Mouse (Mus musculus) brain, embryonic 14.5 days (tissue): ENCODE data around the gene 1700021F07Rik.

Experiments
- CTCF ChIP-seq: fragments of 200-500 bp; IDR thresholded peaks from 2 replicates; pipeline ENCODE4 v1.5.1; 2012; ENCODE audit warnings: inconsistent platforms, mild to moderate bottlenecking, moderate library complexity, borderline replicate concordance; ENCODE audit not compliant: insufficient read depth, insufficient read length; ENCODE audit errors: extremely low read depth
- POLR2A ChIP-seq: fragments of 200-500 bp; IDR thresholded peaks from 2 replicates; pipeline ENCODE4 v1.6.1; 2012; ENCODE audit warnings: mild to moderate bottlenecking, inconsistent platforms, borderline replicate concordance; ENCODE audit not compliant: poor library complexity, insufficient read depth, insufficient read length, severe bottlenecking; ENCODE audit errors: extremely low read depth

GRCm38 (mm10) chr2:173473233-173473632 lies 49.2 kb upstream of the 1700021F07Rik start:
- TF ChIP-seq POLR2A (no peak), CTCF (no peak)
